Mouse (Mus musculus) left cerebral cortex, postnatal 14 days (tissue): ENCODE measurements around the gene Pcolce2. TPM values are rescaled to one million over a fixed set of nuclear protein-coding genes. Genes with fewer than 3 reads are reported as not detected.

Source experiments
- DNase-seq, 2 experiments: peaks; one replicate each; pipeline ENCODE4 v3.0.0; 2021 to 2022; ENCODE audit warnings: low spot score in 2 of 2, mixed read lengths in 1 of 2
- intact Hi-C: fragments of 180-260 bp; cut with DNase I; formaldehyde crosslinking; loops from one replicate; pipeline ENCODE4 v1.15.1; 2025
- total RNA-seq, 2 experiments: library from RNA; stranded (reverse); gene quantifications; 2 replicates each; pipeline ENCODE4 v1.2.3; 2021

Pcolce2 gene
- total RNA-seq, 2 experiments from 2014 or later = 1.2 to 1.6 TPM

GRCm38 (mm10) chr9:95639919-95640318, 2.5 kb downstream of the Pcolce2 start:
- intact Hi-C loops = no loop called here
- DNase-seq = no peak

- intact Hi-C loops = no loop called here
- DNase-seq = no peak
Observed at GRCm38 (mm10) chr9:95645926-95646325, 8.5 kb downstream of the Pcolce2 start.

- no peak for DNase-seq
- intact Hi-C loops = no loop called here
Observed at GRCm38 (mm10) chr9:95653363-95653762, 16.0 kb downstream of the Pcolce2 start.

- no peak for DNase-seq
- intact Hi-C loops = no loop called here
Observed at GRCm38 (mm10) chr9:95654356-95654755, 17.0 kb downstream of the Pcolce2 start.

GRCm38 (mm10) chr9:95657941-95658340, 20.5 kb downstream of the Pcolce2 start:
- no peak for DNase-seq
- intact Hi-C loops = no loop called here

- intact Hi-C loops = no loop called here
- peak; percentile 9 to 26 for DNase-seq
Observed at GRCm38 (mm10) chr9:95664290-95664989, 27.0 kb downstream of the Pcolce2 start.

- intact Hi-C loops = no loop called here
- no peak for DNase-seq
Observed at GRCm38 (mm10) chr9:95665835-95666234, 28.4 kb downstream of the Pcolce2 start.

GRCm38 (mm10) chr9:95667836-95668235, 30.4 kb downstream of the Pcolce2 start:
- DNase-seq = peak; percentile 57 to 60
- intact Hi-C loops = no loop called here

GRCm38 (mm10) chr9:95668306-95668705, 30.9 kb downstream of the Pcolce2 start:
- intact Hi-C loops = no loop called here
- DNase-seq = no peak

- intact Hi-C loops = no loop called here
- no peak for DNase-seq
Observed at GRCm38 (mm10) chr9:95672331-95672730, 34.9 kb downstream of the Pcolce2 start.

GRCm38 (mm10) chr9:95672760-95673159, 35.4 kb downstream of the Pcolce2 start:
- intact Hi-C loops = no loop called here
- no peak for DNase-seq

GRCm38 (mm10) chr9:95675064-95675699, 37.8 kb downstream of the Pcolce2 start:
- DNase-seq = peak; percentile 23 to 33
- intact Hi-C loops = no loop called here

- intact Hi-C loops = no loop called here
- DNase-seq = no peak
Observed at GRCm38 (mm10) chr9:95676021-95676420, 38.6 kb downstream of the Pcolce2 start.

- DNase-seq = no peak
- intact Hi-C loops = no loop called here
Observed at GRCm38 (mm10) chr9:95679966-95680365, 42.6 kb downstream of the Pcolce2 start.

GRCm38 (mm10) chr9:95680691-95681090, 43.3 kb downstream of the Pcolce2 start:
- DNase-seq = no peak
- intact Hi-C loops = no loop called here

GRCm38 (mm10) chr9:95685660-95686440, 48.4 kb downstream of the Pcolce2 start:
- intact Hi-C loops = no loop called here
- no peak for DNase-seq

GRCm38 (mm10) chr9:95688064-95688463, 50.7 kb downstream of the Pcolce2 start:
- intact Hi-C loops = no loop called here
- no peak for DNase-seq

GRCm38 (mm10) chr9:95692823-95693222, 55.4 kb downstream of the Pcolce2 start:
- intact Hi-C loops = loop anchor here (5.0 kb wide), 1 partner anchor 161 kb away; no protein-coding TSS in a partner anchor
- DNase-seq = no peak

- intact Hi-C loops = loop anchor here (5.0 kb wide), 1 partner anchor 161 kb away; no protein-coding TSS in a partner anchor
- no peak for DNase-seq
Observed at GRCm38 (mm10) chr9:95693528-95694100, 56.2 kb downstream of the Pcolce2 start.

GRCm38 (mm10) chr9:95694526-95694925, 57.1 kb downstream of the Pcolce2 start:
- intact Hi-C loops = loop anchor here (5.0 kb wide), 1 partner anchor 162 kb away; no protein-coding TSS in a partner anchor

More at GRCm38 (mm10) chr9:95694526-95694925, 57.1 kb downstream of the Pcolce2 start:
- DNase-seq = no peak
